Mouse (Mus musculus): Measurements from ENCODE around the gene Cgnl1.

DNA sequence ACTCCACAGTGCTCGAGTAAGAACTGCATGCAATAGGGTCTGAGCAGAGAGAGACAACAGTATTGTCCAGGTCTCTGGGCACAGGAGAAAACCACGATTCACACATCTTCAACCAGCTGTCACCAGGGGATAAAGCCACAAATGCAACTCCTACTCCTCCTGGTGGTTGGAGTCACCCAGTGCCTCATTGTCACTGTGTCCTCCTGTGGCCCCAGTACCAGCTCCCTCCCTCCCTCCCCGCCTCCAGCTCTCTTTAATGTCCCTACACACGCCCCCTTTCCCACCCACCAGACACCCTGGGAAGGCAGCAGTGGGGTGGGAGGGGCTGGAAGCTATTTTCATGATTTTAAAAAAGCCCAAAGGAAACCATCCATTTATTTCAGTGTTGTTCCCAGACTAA lies 41.0 kb upstream of the Cgnl1 start:
- no peak for TF ChIP-seq CTCF (IDR thresholded peaks at IDR 0.05; ENCODE audit: control insufficient read depth, insufficient read depth, insufficient replicate concordance, low read depth, low read length)
- TF ChIP-seq POLR2A (IDR thresholded peaks at IDR 0.05; ENCODE audit: control insufficient read depth, low read depth, low read length), result no peak

Measured in testis, adult 2 months (tissue).